Mouse (Mus musculus) forebrain, embryonic 15.5 days (tissue): ENCODE results near the gene Gm17606. TPM values are rescaled to one million over a fixed set of nuclear protein-coding genes. Genes with fewer than 3 reads are reported as not detected.
"Not testable (repeated sequence)": the region's sequence is repeated elsewhere in the genome, so short reads cannot be mapped to it uniquely, and the experiment has no call there.

Experiments
- ATAC-seq: fragments of 200-750 bp; cut with Nextera tagmentation; replicated peaks from 2 replicates; pipeline ENCODE4 v1.8.0; 2017; ENCODE audit warnings: mild to moderate bottlenecking, moderate TSS enrichment, moderate library complexity
- H3K27ac ChIP-seq: fragments of 300-500 bp; sonication (generic); replicated peaks from 2 replicates; pipeline ENCODE4 v1.5.1; 2015; ENCODE audit warnings: mild to moderate bottlenecking, inconsistent platforms
- H3K27me3 ChIP-seq: fragments of 300-500 bp; sonication (generic); 2 replicates; pipeline ENCODE4 v1.6.1; 2015; ENCODE audit warnings: inconsistent platforms
- H3K36me3 ChIP-seq: fragments of 300-500 bp; sonication (generic); 2 replicates; pipeline ENCODE4 v1.6.1; 2015; ENCODE audit warnings: mild to moderate bottlenecking, inconsistent platforms
- H3K4me1 ChIP-seq: fragments of 300-500 bp; sonication (generic); 2 replicates; pipeline ENCODE4 v1.6.1; 2015; ENCODE audit warnings: inconsistent platforms
- H3K4me2 ChIP-seq: fragments of 300-500 bp; sonication (generic); replicated peaks from 2 replicates; pipeline ENCODE4 v1.6.1; 2015; ENCODE audit warnings: mild to moderate bottlenecking, inconsistent platforms
- H3K4me3 ChIP-seq: fragments of 300-500 bp; sonication (generic); 2 replicates; pipeline ENCODE4 v1.5.1; 2015; ENCODE audit warnings: mild to moderate bottlenecking, inconsistent platforms
- H3K9ac ChIP-seq: fragments of 300-500 bp; sonication (generic); replicated peaks from 2 replicates; pipeline ENCODE4 v1.6.1; 2015; ENCODE audit warnings: mild to moderate bottlenecking, inconsistent platforms
- H3K9me3 ChIP-seq: fragments of 300-500 bp; sonication (generic); 2 replicates; pipeline ENCODE4 v1.6.1; 2016; ENCODE audit warnings: inconsistent platforms
- WGBS: fragments of 180-500 bp; shearing (Covaris S2); methylation state at CpG from one replicate; pipeline ENCODE4 v1.1.7; 2015; ENCODE audit warnings: mixed read lengths; 5-methylcytosine and 5-hydroxymethylcytosine counted together
- polyA plus RNA-seq: library from polyadenylated mRNA; unstranded; fragments of >200 nt; fragmentation: Nextera tagmentation; extraction: Ambion mirVana; gene quantifications from 2 replicates; pipeline ENCODE4 v1.2.1, GENCODE M21; 2015

Gm17606 gene
- polyA plus RNA-seq, 1 experiment from 2014 or later = not detected

DNA sequence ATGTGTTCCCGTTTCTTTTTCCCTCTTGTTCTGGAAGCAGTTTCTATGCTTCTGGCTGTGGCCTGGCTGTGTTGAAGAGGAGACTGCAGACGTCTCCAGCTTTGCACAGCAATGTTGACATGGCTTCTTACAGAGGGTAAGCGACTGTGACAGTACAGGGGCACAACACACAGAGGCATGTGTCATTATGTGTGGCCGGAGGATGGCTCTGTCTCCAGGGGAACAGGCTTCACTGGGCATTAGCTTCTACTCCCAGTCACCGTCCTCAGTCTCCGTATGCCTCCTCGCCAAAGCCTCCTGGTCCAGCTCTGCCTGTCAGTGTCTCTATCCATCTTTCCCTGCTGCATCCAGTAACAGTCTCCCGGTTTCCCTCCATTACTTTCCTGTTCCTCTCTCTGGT lies 33.5 kb upstream of the Gm17606 start:
- 55% methylated on average over 8 of the region's 8 CpGs for WGBS
- H3K4me1 ChIP-seq = peaks cover 24% of the 10 kb centered on the region
- H3K36me3 ChIP-seq = peaks cover 7% of the 10 kb centered on the region; the same call in 1 of the 2 replicates
- H3K27ac ChIP-seq = peak overlapping the region; percentile 35; the same call in 1 of the 2 replicates
- no peaks in the 10 kb centered on the region for H3K27me3 ChIP-seq
- H3K4me2 ChIP-seq = no peak overlapping the region
- no peak overlapping the region for H3K4me3 ChIP-seq
- H3K9ac ChIP-seq = no peak overlapping the region
- H3K9me3 ChIP-seq = no peaks in the 10 kb centered on the region
- ATAC-seq = no peak

DNA sequence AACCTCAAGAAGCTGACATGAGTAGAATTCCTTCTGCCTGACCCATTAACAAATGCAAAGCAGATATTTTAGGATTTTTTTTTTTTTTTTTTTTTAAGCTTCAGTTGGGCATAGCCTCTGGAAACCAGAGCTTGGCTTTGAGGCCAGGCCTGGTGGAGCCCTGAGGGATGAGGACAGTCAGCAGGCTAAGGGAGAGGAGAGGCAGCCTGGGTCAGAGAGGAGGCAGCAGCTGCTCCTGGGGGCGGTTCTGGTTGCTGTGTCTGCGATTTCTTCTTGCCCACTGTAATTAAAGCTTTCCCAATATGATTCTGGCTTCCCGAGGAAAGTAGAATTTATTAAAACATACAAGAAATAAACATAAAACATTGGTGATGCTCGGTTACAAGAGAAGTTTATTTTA lies 31.5 kb upstream of the Gm17606 start:
- Histone ChIP-seq H3K4me1 (peaks cover 14% of the 10 kb centered on the region), H3K4me2 (no peak overlapping the region), H3K36me3 (peaks cover 19% of the 10 kb centered on the region), H3K27me3 (no peaks in the 10 kb centered on the region), H3K27ac (no peak overlapping the region), H3K9ac (no peak overlapping the region), H3K4me3 (no peak overlapping the region), H3K9me3 (no peaks in the 10 kb centered on the region)
- ATAC-seq = no peak
- 73% methylated on average over 4 of the region's 4 CpGs for WGBS

DNA sequence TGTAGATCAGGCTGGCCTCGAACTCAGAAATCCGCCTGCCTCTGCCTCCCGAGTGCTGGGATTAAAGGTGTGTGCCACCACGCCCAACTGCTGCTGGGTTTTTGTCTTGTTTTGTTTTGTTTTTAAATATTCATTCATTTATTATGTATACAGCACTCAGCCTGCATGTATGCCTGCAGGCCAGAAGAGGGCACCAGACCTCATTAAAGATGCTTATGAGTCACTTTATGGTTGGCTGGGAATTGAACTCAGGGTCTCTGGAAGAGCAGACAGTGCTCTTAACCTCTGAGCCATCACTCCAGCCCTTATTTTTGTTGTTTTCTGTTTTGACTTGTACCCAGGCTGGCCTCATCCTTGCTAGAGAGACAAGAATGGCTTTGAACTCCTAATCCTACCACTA lies 30.8 kb upstream of the Gm17606 start:
- ATAC-seq = no peak
- peaks cover 19% of the 10 kb centered on the region for H3K36me3 ChIP-seq
- 75% methylated on average over 4 of the region's 4 CpGs for WGBS
- no peak overlapping the region for H3K9ac ChIP-seq
- H3K4me2 ChIP-seq = no peak overlapping the region
- H3K4me1 ChIP-seq = peaks cover 7% of the 10 kb centered on the region; the same call in 1 of the 2 replicates
- H3K27me3 ChIP-seq = no peaks in the 10 kb centered on the region
- no peaks in the 10 kb centered on the region for H3K9me3 ChIP-seq
- no peak overlapping the region for H3K27ac ChIP-seq
- H3K4me3 ChIP-seq = no peak overlapping the region

DNA sequence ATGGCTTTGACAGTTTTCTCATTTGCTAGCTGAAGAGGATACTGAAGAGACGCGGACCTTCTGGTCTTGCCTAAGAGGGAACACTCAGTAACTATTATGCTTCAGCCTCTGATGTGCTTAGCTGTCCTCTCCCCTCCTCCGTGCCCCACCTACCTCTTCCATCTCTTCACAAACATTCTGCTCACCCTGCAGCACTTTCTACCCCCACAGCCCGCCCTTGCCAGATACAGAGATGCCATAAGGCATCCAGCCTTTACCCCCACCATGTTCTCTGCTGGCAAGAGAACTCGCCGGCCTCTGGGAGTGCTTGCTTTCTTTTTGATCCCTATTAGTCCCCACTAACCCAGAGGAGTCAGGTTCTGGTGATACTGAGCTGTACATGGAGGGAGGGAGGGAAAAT lies 30.1 kb upstream of the Gm17606 start:
- H3K4me2 ChIP-seq = no peak overlapping the region
- peaks cover 19% of the 10 kb centered on the region for H3K36me3 ChIP-seq
- ATAC-seq = no peak
- no peak overlapping the region for H3K4me3 ChIP-seq
- no peaks in the 10 kb centered on the region for H3K27me3 ChIP-seq
- 81% methylated on average over 6 of the region's 6 CpGs for WGBS
- 0 out of 2 replicates have a peak overlapping the region, but pooled peaks have one; percentile 47 for H3K27ac ChIP-seq
- no peak overlapping the region for H3K9ac ChIP-seq
- H3K9me3 ChIP-seq = no peaks in the 10 kb centered on the region
- peaks cover 7% of the 10 kb centered on the region; the same call in 1 of the 2 replicates for H3K4me1 ChIP-seq

DNA sequence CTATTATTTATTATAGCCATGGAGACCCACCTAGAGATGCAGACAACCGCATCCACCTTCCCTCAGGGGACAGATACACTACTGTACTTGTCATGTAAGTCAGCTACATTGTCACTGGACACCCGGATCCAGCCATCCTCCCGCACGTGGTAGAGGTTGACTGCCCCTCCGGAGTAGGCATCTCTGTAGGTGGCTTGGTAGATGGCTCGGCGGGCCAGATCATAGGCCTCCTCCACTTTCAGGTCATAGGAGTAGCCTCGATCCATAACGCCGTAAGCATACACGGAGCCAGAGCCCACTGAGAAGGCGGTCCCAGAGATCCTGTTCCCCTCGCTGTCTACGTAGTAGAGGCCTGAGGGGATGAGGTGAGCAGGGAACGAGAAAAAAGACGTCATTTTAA lies 26.6 kb upstream of the Gm17606 start:
- not testable (repeated sequence) for H3K4me3 ChIP-seq, H3K27ac ChIP-seq, ATAC-seq, H3K9me3 ChIP-seq, H3K27me3 ChIP-seq, H3K9ac ChIP-seq, H3K4me2 ChIP-seq
- Histone ChIP-seq H3K4me1 (peaks cover 18% of the 10 kb centered on the region), H3K36me3 (peaks cover 19% of the 10 kb centered on the region)
- 96% methylated on average over 16 of the region's 16 CpGs for WGBS

DNA sequence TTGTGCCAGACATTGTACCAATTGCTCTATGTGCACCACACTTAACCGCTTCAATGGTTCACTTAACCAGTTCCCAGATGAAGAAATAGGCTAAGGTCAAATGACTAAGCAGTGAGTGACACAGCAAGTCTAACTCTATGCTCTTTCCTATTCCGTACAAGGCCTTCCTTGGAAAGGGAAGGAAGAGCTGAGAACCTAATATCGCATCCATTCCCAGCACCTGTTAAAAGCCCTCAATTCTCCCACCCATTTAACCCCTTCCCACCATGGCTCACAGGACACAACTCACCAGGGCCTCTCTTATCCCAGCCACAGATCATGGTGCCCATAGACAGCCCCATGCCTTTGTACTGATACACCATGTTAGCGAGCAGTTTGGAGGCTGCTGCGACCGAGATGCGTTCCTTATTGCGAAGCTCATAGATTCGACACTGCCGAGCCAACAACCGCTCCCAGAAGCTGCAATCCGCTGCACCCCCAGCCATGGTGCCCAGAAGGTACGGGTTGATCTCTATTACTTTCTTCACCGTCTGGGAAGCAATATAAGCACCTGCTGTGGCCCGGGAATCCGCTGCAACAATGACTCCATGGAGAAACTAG lies 24.4 kb upstream of the Gm17606 start:
- 93% methylated on average over 16 of the region's 16 CpGs for WGBS
- H3K4me1 ChIP-seq = peaks cover 18% of the 10 kb centered on the region
- H3K4me3 ChIP-seq = peak overlapping the region; percentile 91; the same call in 1 of the 2 replicates
- no peak overlapping the region for H3K27ac ChIP-seq
- H3K27me3 ChIP-seq = no peaks in the 10 kb centered on the region
- H3K9ac ChIP-seq = no peak overlapping the region
- no peak for ATAC-seq
- H3K4me2 ChIP-seq = peak overlapping the region; percentile 75; the same call in 1 of the 2 replicates
- H3K9me3 ChIP-seq = no peaks in the 10 kb centered on the region
- H3K36me3 ChIP-seq = peaks cover 19% of the 10 kb centered on the region

DNA sequence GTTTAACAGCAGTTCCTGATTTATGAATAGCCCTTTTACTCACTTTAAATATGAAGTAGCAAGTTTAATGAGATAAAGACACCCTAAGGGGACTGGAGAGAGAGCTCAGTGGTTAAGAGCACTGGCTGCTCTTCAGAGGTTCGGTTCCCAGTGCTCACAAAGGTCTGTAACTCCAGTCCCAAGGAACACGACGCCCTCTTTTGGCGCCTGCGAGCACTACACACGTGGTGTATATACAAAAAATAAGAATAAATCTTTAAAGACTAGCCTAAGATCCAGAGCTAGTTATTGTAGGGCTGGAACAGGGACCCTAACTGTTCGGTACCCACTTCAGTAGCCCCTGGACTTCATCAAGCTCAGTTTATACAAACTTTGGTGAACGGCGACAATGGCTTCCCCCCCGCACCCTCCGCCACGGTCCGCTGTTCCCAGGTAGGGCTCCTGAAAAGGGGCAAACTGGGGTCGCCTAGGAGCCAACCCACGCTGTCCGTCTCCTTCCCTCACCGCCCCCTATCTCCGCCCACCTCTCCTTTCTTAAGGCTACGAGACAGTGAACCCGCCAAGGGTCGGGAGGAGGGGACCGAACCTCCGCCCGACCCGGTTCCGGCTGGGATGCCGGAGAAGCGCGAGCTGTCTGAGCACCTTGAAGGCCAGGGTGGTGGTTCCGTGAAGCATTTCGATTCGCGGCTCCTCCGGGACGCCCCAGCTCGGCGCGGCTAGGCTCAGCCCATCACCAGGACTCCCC lies 23.4 kb upstream of the Gm17606 start:
- 1% methylated on average over 38 of the region's 38 CpGs for WGBS
- Histone ChIP-seq H3K4me3 (peak overlapping the region; percentile 91), H3K27ac (peak overlapping the region; percentile 83), H3K27me3 (no peaks in the 10 kb centered on the region), H3K36me3 (peaks cover 12% of the 10 kb centered on the region), H3K4me1 (peaks cover 18% of the 10 kb centered on the region), H3K9ac (peak overlapping the region; percentile 93), H3K4me2 (peak overlapping the region; percentile 75), H3K9me3 (no peaks in the 10 kb centered on the region)
- peak; percentile 61 for ATAC-seq

DNA sequence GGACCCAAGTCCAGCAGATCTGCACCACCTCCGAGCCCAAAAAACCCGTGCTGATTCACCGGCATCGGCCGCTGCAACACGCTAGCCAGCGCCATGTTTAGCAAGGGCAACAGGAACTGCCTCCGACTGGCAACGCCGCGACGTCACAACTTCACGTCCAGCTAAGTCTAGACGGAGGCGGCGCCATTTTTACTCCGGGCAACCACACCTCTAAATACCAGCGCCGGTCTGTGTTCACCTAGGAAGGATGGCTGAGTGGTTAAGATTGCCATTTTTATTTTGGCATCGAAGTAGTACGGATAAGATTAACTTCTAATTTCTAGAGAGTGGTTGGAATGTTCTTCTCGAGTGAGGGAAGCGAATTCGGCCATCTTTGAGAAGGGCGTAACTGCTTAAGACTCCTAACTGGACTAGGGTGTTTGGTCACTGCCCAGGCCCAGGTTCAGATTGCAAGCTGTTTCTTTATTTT lies 22.8 kb upstream of the Gm17606 start, which contains the start of gene Psmb5:
Gene Psmb5, minus strand, starts transcription at position 126 of the 469 bp plus-strand sequence.
- Histone ChIP-seq H3K27ac (peak within 1 kb of the TSS; percentile 83), H3K9ac (peak within 1 kb of the TSS; percentile 93), H3K4me3 (peak within 1 kb of the TSS; percentile 91), H3K4me1 (peaks cover 18% of the 10 kb centered on the region), H3K36me3 (peaks cover 6% of the 10 kb centered on the region), H3K27me3 (no peaks in the 10 kb centered on the region), H3K4me2 (peak within 1 kb of the TSS; percentile 75), H3K9me3 (no peaks in the 10 kb centered on the region)
- under 1% methylated on average over 25 of the region's 25 CpGs for WGBS
- ATAC-seq = peak; percentile 90

DNA sequence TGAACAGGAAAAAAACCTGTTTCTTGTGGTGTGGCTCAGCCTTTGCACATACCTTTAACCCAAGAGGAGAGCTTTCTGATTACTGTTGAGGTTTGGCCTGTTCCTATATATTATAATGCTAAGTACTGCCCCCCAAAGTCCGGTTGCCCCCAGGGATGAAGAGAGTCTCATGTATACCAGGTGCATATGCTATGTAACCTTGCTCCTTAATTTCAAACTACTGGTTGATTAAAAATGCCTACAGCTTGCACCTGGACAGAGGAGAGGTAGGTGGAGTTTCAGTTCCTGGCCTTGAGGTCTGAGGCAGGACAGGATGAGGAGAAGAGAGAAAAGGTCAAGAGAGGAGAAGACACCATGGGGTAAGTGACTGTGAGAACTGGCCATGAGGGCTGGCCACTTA lies 19.6 kb upstream of the Gm17606 start, which contains the start of gene Psmb11:
Gene Psmb11, plus strand, starts transcription at position 301 of the 400 bp plus-strand sequence.
- no peak within 1 kb of the TSS for H3K4me3 ChIP-seq
- H3K27ac ChIP-seq = no peak within 1 kb of the TSS
- H3K4me1 ChIP-seq = peaks cover 11% of the 10 kb centered on the region
- no peaks in the 10 kb centered on the region for H3K9me3 ChIP-seq
- 86% methylated on average over 1 of the region's 1 CpGs for WGBS
- no peak within 1 kb of the TSS for H3K9ac ChIP-seq
- H3K27me3 ChIP-seq = no peaks in the 10 kb centered on the region
- H3K36me3 ChIP-seq = no peaks in the 10 kb centered on the region
- no peak for ATAC-seq
- H3K4me2 ChIP-seq = no peak within 1 kb of the TSS

DNA sequence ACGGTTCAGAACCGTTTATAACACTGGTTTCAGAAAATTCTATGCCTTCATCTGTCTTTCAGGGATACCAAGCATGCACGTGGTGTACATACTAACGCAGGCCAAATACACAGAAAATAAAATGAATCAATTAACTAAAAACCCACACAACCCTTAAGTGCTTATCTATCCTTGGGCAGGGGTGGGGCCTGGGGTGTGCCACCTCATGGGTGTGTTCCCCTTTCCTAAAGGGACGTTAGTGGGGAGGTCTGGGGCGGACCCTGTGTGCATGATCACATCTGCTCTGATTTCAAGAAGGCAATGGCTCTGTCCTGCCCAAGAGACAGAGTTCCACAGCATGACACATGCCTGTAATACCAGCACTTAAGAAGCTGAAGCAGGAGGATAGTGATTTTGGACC lies 17.4 kb upstream of the Gm17606 start:
- no peak overlapping the region for H3K27ac ChIP-seq
- no peaks in the 10 kb centered on the region for H3K9me3 ChIP-seq
- H3K4me3 ChIP-seq = no peak overlapping the region
- no peaks in the 10 kb centered on the region for H3K4me1 ChIP-seq
- H3K4me2 ChIP-seq = no peak overlapping the region
- H3K27me3 ChIP-seq = no peaks in the 10 kb centered on the region
- no peaks in the 10 kb centered on the region for H3K36me3 ChIP-seq
- H3K9ac ChIP-seq = no peak overlapping the region
- 88% methylated on average over 6 of the region's 6 CpGs for WGBS
- ATAC-seq = no peak

DNA sequence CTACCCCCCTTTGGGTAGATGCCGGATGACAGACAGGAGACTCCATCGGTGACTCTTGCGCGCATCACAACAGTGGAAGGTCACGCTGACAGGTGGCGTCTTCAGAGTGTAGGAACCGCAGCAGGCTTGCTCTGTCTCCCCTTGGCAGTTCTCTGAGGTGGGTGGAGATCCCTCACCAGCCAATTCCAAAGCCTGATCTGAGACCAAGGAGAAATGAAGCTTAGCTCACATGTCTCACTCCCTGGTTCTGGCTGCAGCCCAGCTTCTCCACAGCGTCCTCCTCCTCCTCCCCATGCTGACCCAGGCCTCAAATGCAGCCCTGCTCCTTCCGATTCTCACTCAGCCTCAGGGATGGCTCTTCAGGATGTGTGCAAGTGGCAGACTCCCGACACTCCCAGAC lies 15.8 kb upstream of the Gm17606 start:
- H3K27me3 ChIP-seq = no peaks in the 10 kb centered on the region
- H3K9me3 ChIP-seq = no peaks in the 10 kb centered on the region
- no peak overlapping the region for H3K27ac ChIP-seq
- no peak overlapping the region for H3K4me2 ChIP-seq
- no peaks in the 10 kb centered on the region; the same call in 1 of the 2 replicates for H3K36me3 ChIP-seq
- whole genome bisulfite sequencing = 74% methylated on average over 10 of the region's 10 CpGs
- H3K4me1 ChIP-seq = no peaks in the 10 kb centered on the region
- no peak overlapping the region for H3K9ac ChIP-seq
- no peak for ATAC-seq
- no peak overlapping the region for H3K4me3 ChIP-seq

DNA sequence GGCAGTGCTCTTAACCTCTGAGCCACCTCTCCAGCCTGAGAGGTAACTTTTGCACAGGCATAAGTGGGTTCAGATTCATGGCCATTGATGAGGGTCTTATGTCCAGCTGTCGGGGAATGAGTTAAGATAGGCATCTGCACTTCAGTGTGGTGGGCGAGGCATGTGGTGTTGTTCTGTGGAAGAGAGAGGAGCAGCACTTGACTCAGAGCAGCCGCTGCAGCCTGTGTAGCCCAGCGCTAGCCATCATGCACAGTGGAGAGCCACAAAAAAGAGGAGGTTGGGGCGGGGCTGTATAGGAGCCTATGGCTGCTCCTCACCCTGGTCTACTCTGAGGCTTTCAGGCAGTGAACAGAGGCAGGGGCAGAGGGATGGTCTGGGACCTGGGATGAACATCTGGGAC lies 12.6 kb upstream of the Gm17606 start:
- 77% methylated on average over 5 of the region's 5 CpGs for WGBS

More for the DNA sequence above, 12.6 kb upstream of the Gm17606 start:
- Histone ChIP-seq H3K9ac (no peak overlapping the region), H3K27me3 (no peaks in the 10 kb centered on the region), H3K4me1 (no peaks in the 10 kb centered on the region), H3K36me3 (peaks cover 27% of the 10 kb centered on the region), H3K4me3 (no peak overlapping the region), H3K4me2 (no peak overlapping the region), H3K9me3 (no peaks in the 10 kb centered on the region), H3K27ac (no peak overlapping the region)
- no peak for ATAC-seq
